ENCODE assay signal across 14 mouse cellular contexts in genomic region chr4:108276973-108277372, GRCm38 (mm10). TPM values are rescaled to one million over a fixed set of nuclear protein-coding genes. Genes with fewer than 3 reads are reported as not detected.
DNase-seq lines count a peak whose midpoint lies in the region.
"Had no signal": no experiment of that assay in that cellular context is flagged by ENCODE, and none has a peak within 500 bp of the region (broad histone marks: within the 10 kb centered on the region; RNA-seq: fewer than 3 reads in every experiment).

No protein-coding gene starts in this region.

- DNase-seq in layer of hippocampus, adult 11-12 months (ENCODE audit: low spot score), result peak; percentile 32
- no peak for DNase-seq in layer of hippocampus, postnatal 14 days (ENCODE audit: low spot score in 2 of 2)
- DNase-seq in brain, adult 2 months (ENCODE audit: low read depth, low spot score), result peak; percentile 65
- DNase-seq in right cerebral cortex, adult 2 months (ENCODE audit: low spot score in 2 of 2), result peak; percentile 34 to 43
- DNase-seq in telencephalon, adult 2 months (ENCODE audit: low read depth, low spot score), result peak; percentile 52
- no peak for DNase-seq in cerebellum, adult 11 months
- DNase-seq: adrenal gland, adult 2 months; adrenal gland, postnatal 25 days; cerebellum, adult 11-12 months; cerebellum, adult 9-10 months; gastrocnemius, postnatal 36 days; heart, adult 11 months; heart, postnatal 14 days had no signal

RNA-seq across cellular contexts. Expression of gene Zyg11b, which starts 23.9 kb away (rescaled TPM):
- total RNA-seq in layer of hippocampus, postnatal 14 days (2021), result 100 to 1,000 TPM; 119 to 124 TPM

RNA-seq across cellular contexts. Expression of gene Coa7, which starts 51.0 kb away (rescaled TPM):
- total RNA-seq in layer of hippocampus, postnatal 14 days (2021), result 10 to 100 TPM; 29.7 to 33.4 TPM

RNA-seq across cellular contexts. Expression of gene Zyg11a, which starts 59.1 kb away (rescaled TPM):
- not detected for total RNA-seq in layer of hippocampus, postnatal 14 days (2021)
- total RNA-seq: hematopoietic stem cell, adult 5-6 weeks had no signal

Comparison
In these comparisons a context has a peak if more than half of its experiments do, and no peak if none do; other contexts are left out.
1. DNase-seq: peak in layer of hippocampus, adult 11-12 months (single experiment), brain, adult 2 months (single experiment), right cerebral cortex, adult 2 months (2 of 2) and telencephalon, adult 2 months (single experiment); none in layer of hippocampus, postnatal 14 days (0 of 2) and cerebellum, adult 11 months (single experiment).